Mouse (Mus musculus) heart, embryonic 10.5 days (tissue): ENCODE data around the gene Rasgef1b. TPM values are rescaled to one million over a fixed set of nuclear protein-coding genes. Genes with fewer than 3 reads are reported as not detected.

Experiments
- DNase-seq: peaks from one replicate; pipeline ENCODE4 v3.0.0-alpha.2; 2017; ENCODE audit warnings: low spot score
- H3K27ac ChIP-seq: fragments of 300-500 bp; sonication (generic); 2 replicates; pipeline ENCODE4 v1.5.1; 2016; ENCODE audit warnings: mild to moderate bottlenecking
- H3K27me3 ChIP-seq: fragments of 300-500 bp; sonication (generic); 2 replicates; pipeline ENCODE4 v1.6.1; 2016; ENCODE audit warnings: mild to moderate bottlenecking; ENCODE audit not compliant: poor library complexity, insufficient read depth, severe bottlenecking
- H3K36me3 ChIP-seq: fragments of 300-500 bp; sonication (generic); 2 replicates; pipeline ENCODE4 v1.6.1; 2016; ENCODE audit warnings: mild to moderate bottlenecking, moderate library complexity
- H3K4me1 ChIP-seq: fragments of 300-500 bp; sonication (generic); 2 replicates; pipeline ENCODE4 v1.6.1; 2016; ENCODE audit warnings: mild to moderate bottlenecking
- H3K4me3 ChIP-seq: fragments of 300-500 bp; sonication (generic); 2 replicates; pipeline ENCODE4 v1.5.1; 2016; ENCODE audit warnings: mild to moderate bottlenecking, moderate library complexity
- H3K9me3 ChIP-seq: fragments of 300-500 bp; sonication (generic); 2 replicates; pipeline ENCODE4 v1.6.1; 2016; ENCODE audit warnings: mild to moderate bottlenecking, moderate library complexity
- WGBS: fragments of 180-500 bp; shearing (Covaris S2); methylation state at CpG from one replicate; pipeline ENCODE4 v1.1.7; 2016; 5-methylcytosine and 5-hydroxymethylcytosine counted together
- polyA plus RNA-seq: library from polyadenylated mRNA; unstranded; fragments of >200 nt; fragmentation: Nextera tagmentation; extraction: Ambion mirVana; gene quantifications from 2 replicates; pipeline ENCODE4 v1.2.1, GENCODE M21; 2016

Gene Rasgef1b
- polyA plus RNA-seq, 1 experiment from 2014 or later = 20.6 TPM

- Histone ChIP-seq H3K4me1 (peaks cover 4% of the 10 kb centered on the region; the same call in 1 of the 2 replicates), H3K4me3 (no peak overlapping the region), H3K27ac (no peak overlapping the region), H3K36me3 (no peaks in the 10 kb centered on the region), H3K27me3 (no peaks in the 10 kb centered on the region), H3K9me3 (no peaks in the 10 kb centered on the region)
- DNase-seq = no peak
- 76% methylated on average over 6 of the region's 6 CpGs for WGBS
Measured at GRCm38 (mm10) chr5:99488479-99489158, 240.2 kb downstream of the Rasgef1b start.

- DNase-seq = no peak
- Histone ChIP-seq H3K36me3 (no peaks in the 10 kb centered on the region), H3K27ac (no peak overlapping the region), H3K27me3 (no peaks in the 10 kb centered on the region), H3K9me3 (no peaks in the 10 kb centered on the region), H3K4me3 (no peak overlapping the region), H3K4me1 (peaks cover 7% of the 10 kb centered on the region)
- WGBS = 82% methylated on average over 5 of the region's 5 CpGs
Measured at GRCm38 (mm10) chr5:99487009-99487858, 241.6 kb downstream of the Rasgef1b start.

- Histone ChIP-seq H3K4me3 (no peak overlapping the region), H3K27ac (no peak overlapping the region), H3K36me3 (no peaks in the 10 kb centered on the region), H3K27me3 (no peaks in the 10 kb centered on the region), H3K9me3 (no peaks in the 10 kb centered on the region), H3K4me1 (peaks cover 35% of the 10 kb centered on the region)
- no peak for DNase-seq
- WGBS = 84% methylated on average over 5 of the region's 5 CpGs
Measured at GRCm38 (mm10) chr5:99483162-99483561, 245.7 kb downstream of the Rasgef1b start.

GRCm38 (mm10) chr5:99482524-99482923, 246.3 kb downstream of the Rasgef1b start:
- Histone ChIP-seq H3K36me3 (no peaks in the 10 kb centered on the region), H3K27ac (no peak overlapping the region), H3K4me3 (no peak overlapping the region), H3K9me3 (no peaks in the 10 kb centered on the region), H3K4me1 (peaks cover 40% of the 10 kb centered on the region), H3K27me3 (no peaks in the 10 kb centered on the region)
- no peak for DNase-seq
- 81% methylated on average over 6 of the region's 6 CpGs for WGBS

GRCm38 (mm10) chr5:99482016-99482415, 246.8 kb downstream of the Rasgef1b start:
- Histone ChIP-seq H3K4me3 (no peak overlapping the region), H3K36me3 (no peaks in the 10 kb centered on the region), H3K9me3 (no peaks in the 10 kb centered on the region), H3K27me3 (no peaks in the 10 kb centered on the region), H3K4me1 (peaks cover 42% of the 10 kb centered on the region), H3K27ac (no peak overlapping the region)
- 83% methylated on average over 7 of the region's 7 CpGs for WGBS
- no peak for DNase-seq

GRCm38 (mm10) chr5:99480078-99481031, 248.5 kb downstream of the Rasgef1b start:
- Histone ChIP-seq H3K9me3 (no peaks in the 10 kb centered on the region), H3K4me1 (peaks cover 44% of the 10 kb centered on the region), H3K4me3 (no peak overlapping the region), H3K27me3 (no peaks in the 10 kb centered on the region), H3K36me3 (no peaks in the 10 kb centered on the region), H3K27ac (peak overlapping the region; percentile 89)
- DNase-seq = no peak
- 78% methylated on average over 6 of the region's 6 CpGs for WGBS

GRCm38 (mm10) chr5:99479263-99480077, 249.4 kb downstream of the Rasgef1b start:
- Histone ChIP-seq H3K27me3 (no peaks in the 10 kb centered on the region), H3K4me3 (peak overlapping the region; percentile 44), H3K4me1 (peaks cover 44% of the 10 kb centered on the region), H3K27ac (peak overlapping the region; percentile 89), H3K9me3 (no peaks in the 10 kb centered on the region), H3K36me3 (no peaks in the 10 kb centered on the region)
- WGBS = 2% methylated on average over 20 of the region's 20 CpGs
- peak; percentile 84 for DNase-seq

GRCm38 (mm10) chr5:99478716-99479115, 250.1 kb downstream of the Rasgef1b start:
- peak overlapping the region; percentile 89 for H3K27ac ChIP-seq
- WGBS = 33% methylated on average over 4 of the region's 4 CpGs

GRCm38 (mm10) chr5:99477420-99477815, 251.4 kb downstream of the Rasgef1b start:
- Histone ChIP-seq H3K9me3 (no peaks in the 10 kb centered on the region), H3K4me1 (peaks cover 53% of the 10 kb centered on the region), H3K36me3 (no peaks in the 10 kb centered on the region), H3K4me3 (no peak overlapping the region), H3K27me3 (no peaks in the 10 kb centered on the region), H3K27ac (peak overlapping the region; percentile 62; the same call in 1 of the 2 replicates)
- no peak for DNase-seq
- 88% methylated on average over 9 of the region's 9 CpGs for WGBS

More at GRCm38 (mm10) chr5:99478716-99479115, 250.1 kb downstream of the Rasgef1b start:
- Histone ChIP-seq H3K9me3 (no peaks in the 10 kb centered on the region), H3K27me3 (no peaks in the 10 kb centered on the region), H3K36me3 (no peaks in the 10 kb centered on the region), H3K4me1 (peaks cover 44% of the 10 kb centered on the region), H3K4me3 (0 out of 2 replicates have a peak overlapping the region, but pooled peaks have one; percentile 44)
- no peak for DNase-seq

GRCm38 (mm10) chr5:99476640-99477419, 252.0 kb downstream of the Rasgef1b start:
- no peaks in the 10 kb centered on the region for H3K36me3 ChIP-seq
- H3K27me3 ChIP-seq = no peaks in the 10 kb centered on the region
- no peaks in the 10 kb centered on the region for H3K9me3 ChIP-seq
- DNase-seq = no peak
- peak overlapping the region; percentile 62 for H3K27ac ChIP-seq
- WGBS = 51% methylated on average over 6 of the region's 6 CpGs
- H3K4me1 ChIP-seq = peaks cover 47% of the 10 kb centered on the region
- no peak overlapping the region for H3K4me3 ChIP-seq

GRCm38 (mm10) chr5:99472607-99473335, 256.1 kb downstream of the Rasgef1b start:
- no peak for DNase-seq
- 78% methylated on average over 5 of the region's 5 CpGs for WGBS
- Histone ChIP-seq H3K9me3 (no peaks in the 10 kb centered on the region), H3K27me3 (no peaks in the 10 kb centered on the region), H3K36me3 (no peaks in the 10 kb centered on the region), H3K27ac (no peak overlapping the region), H3K4me3 (no peak overlapping the region), H3K4me1 (peaks cover 21% of the 10 kb centered on the region)
